Mouse (Mus musculus): ENCODE results near the gene AC131692.1.
"Not testable (repeated sequence)": the region's sequence is repeated elsewhere in the genome, so short reads cannot be mapped to it uniquely, and the experiment has no call there.

AC131692.1 gene

GRCm38 (mm10) chr19:6118677-6119185, 24.5 kb downstream of the AC131692.1 start:
- no peak for DNase-seq

GRCm38 (mm10) chr19:6121761-6122160, 27.5 kb downstream of the AC131692.1 start:
- no peak for DNase-seq

- no peak for DNase-seq
Observed at GRCm38 (mm10) chr19:6123330-6123729, 29.1 kb downstream of the AC131692.1 start.

GRCm38 (mm10) chr19:6124898-6125297, 30.7 kb downstream of the AC131692.1 start:
- DNase-seq = no peak

GRCm38 (mm10) chr19:6126289-6126688, 32.1 kb downstream of the AC131692.1 start:
- DNase-seq = peak; percentile 86

GRCm38 (mm10) chr19:6126789-6127580, 32.8 kb downstream of the AC131692.1 start:
- DNase-seq = no peak

GRCm38 (mm10) chr19:6127760-6128341, 33.6 kb downstream of the AC131692.1 start, which contains the start of gene Snx15:
Snx15 (minus strand) TSS chr19:6128304.
- DNase-seq = peak; percentile 99

- DNase-seq = peak; percentile 25
Observed at GRCm38 (mm10) chr19:6130414-6131128, 36.4 kb downstream of the AC131692.1 start.

- no peak for DNase-seq
Observed at GRCm38 (mm10) chr19:6132171-6132827, 38.1 kb downstream of the AC131692.1 start.

- DNase-seq = not testable (repeated sequence)
Observed at GRCm38 (mm10) chr19:6133197-6133596, 39.0 kb downstream of the AC131692.1 start.

GRCm38 (mm10) chr19:6136397-6136796, 42.2 kb downstream of the AC131692.1 start:
- no peak for DNase-seq

- DNase-seq = no peak
Observed at GRCm38 (mm10) chr19:6139701-6140100, 45.5 kb downstream of the AC131692.1 start.

- no peak for DNase-seq
Observed at GRCm38 (mm10) chr19:6140374-6140677, 46.1 kb downstream of the AC131692.1 start.

- peak; percentile 94 for DNase-seq
Observed at GRCm38 (mm10) chr19:6140678-6141393, 46.6 kb downstream of the AC131692.1 start, which contains the start of gene Batf2. Batf2 (plus strand) TSS chr19:6140983.

- DNase-seq = peak; percentile 95
Observed at GRCm38 (mm10) chr19:6141394-6141749, 47.2 kb downstream of the AC131692.1 start, which contains the start of gene Arl2. Arl2 (minus strand) TSS chr19:6141548.

- DNase-seq = no peak
Observed at GRCm38 (mm10) chr19:6144842-6145241, 50.6 kb downstream of the AC131692.1 start.
